Mouse (Mus musculus): ENCODE measurements around the gene Mast4. TPM values are rescaled to one million over a fixed set of nuclear protein-coding genes. Genes with fewer than 3 reads are reported as not detected.
A peak's percentile ranks its signal among the peaks of the same experiment; 100 is the strongest.

Mast4 gene
- polyA plus RNA-seq, 1 experiment, result 10.4 TPM

DNA sequence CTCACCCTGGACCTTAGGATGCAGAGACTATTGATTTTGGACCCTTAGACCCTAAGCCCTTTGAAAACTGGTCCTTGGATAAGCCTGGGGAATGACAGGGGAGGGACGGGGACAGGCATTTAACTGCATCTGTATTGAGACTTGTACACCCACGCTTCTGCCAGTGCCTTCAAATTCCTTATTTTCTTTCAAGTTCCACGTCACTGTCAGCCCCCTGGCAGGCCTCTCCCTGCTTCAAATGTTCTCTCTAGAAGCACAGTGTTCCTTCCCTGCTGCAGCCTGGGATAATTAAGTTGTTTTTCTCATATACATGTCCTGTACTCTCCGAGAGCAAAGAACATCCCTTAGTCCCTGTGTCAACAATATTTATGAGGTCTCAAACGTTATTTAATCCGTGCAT lies 585.1 kb downstream of the Mast4 start:
- Histone ChIP-seq H3K4me3 (ENCODE audit: control insufficient read depth, insufficient read depth, low read length) (no peak overlapping the region), H3K27me3 (ENCODE audit: control insufficient read depth, insufficient read depth, low read length) (no peaks in the 10 kb centered on the region), H3K4me1 (replicated peaks; ENCODE audit: control insufficient read depth, insufficient read depth, low read length) (no peaks in the 10 kb centered on the region), H3K36me3 (ENCODE audit: control insufficient read depth, insufficient read depth, low read length) (no peaks in the 10 kb centered on the region), H3K27ac (ENCODE audit: control insufficient read depth, insufficient read depth, low read length) (no peak overlapping the region)
- no peak for DNase-seq
- TF ChIP-seq POLR2A (IDR thresholded peaks at IDR 0.05; ENCODE audit: control insufficient read depth, extremely low read depth, insufficient read depth, low read length, poor library complexity) (no peak), CTCF (IDR thresholded peaks at IDR 0.05; ENCODE audit: borderline replicate concordance, control insufficient read depth, extremely low read depth, insufficient read depth, low read length, poor library complexity) (no peak)
- WGBS, result 94% methylated on average over 6 of the region's 6 CpGs

DNA sequence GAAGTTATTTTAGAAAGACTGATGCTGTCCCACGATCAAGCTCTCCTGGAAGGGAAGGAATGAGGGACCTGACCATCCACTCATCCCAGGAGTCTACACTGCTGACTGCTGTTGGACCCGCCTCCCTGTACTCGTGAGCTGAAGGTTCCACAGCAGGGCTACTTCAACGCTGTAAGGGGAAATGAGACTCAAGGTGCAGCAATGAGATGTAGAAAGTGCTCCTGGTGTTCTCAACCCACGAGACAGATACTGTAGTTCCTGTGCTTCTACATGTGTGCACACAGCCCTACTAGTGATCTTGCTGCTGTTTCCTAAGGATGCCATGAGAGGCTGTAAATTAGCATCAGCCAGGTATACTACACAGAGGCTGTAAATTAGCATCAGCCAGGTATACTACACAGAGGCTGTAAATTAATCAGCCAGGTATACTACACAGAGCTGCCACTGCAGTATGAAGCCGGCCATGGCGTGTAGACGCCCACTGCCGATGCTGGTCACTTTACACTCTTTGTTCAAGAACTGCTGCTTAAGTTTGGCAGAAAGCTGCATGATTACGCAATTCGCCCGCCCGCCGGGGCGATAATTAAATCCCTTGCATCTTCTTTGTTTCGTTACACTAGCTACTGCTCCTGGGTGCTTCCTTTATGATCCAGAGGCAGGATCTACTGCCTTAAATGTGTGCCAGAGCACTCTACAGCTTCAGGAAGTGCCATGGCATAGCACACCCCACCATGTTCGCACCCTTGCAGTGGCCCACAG lies 587.3 kb downstream of the Mast4 start:
- 83% methylated on average over 17 of the region's 17 CpGs for WGBS
- no peak for DNase-seq
- Histone ChIP-seq H3K36me3 (ENCODE audit: control insufficient read depth, insufficient read depth, low read length) (no peaks in the 10 kb centered on the region), H3K27ac (ENCODE audit: control insufficient read depth, insufficient read depth, low read length) (no peak overlapping the region), H3K4me3 (ENCODE audit: control insufficient read depth, insufficient read depth, low read length) (no peak overlapping the region), H3K27me3 (ENCODE audit: control insufficient read depth, insufficient read depth, low read length) (no peaks in the 10 kb centered on the region), H3K4me1 (replicated peaks; ENCODE audit: control insufficient read depth, insufficient read depth, low read length) (no peaks in the 10 kb centered on the region)
- TF ChIP-seq CTCF (IDR thresholded peaks at IDR 0.05; ENCODE audit: borderline replicate concordance, control insufficient read depth, extremely low read depth, insufficient read depth, low read length, poor library complexity), result no peak
- no peak for TF ChIP-seq POLR2A (IDR thresholded peaks at IDR 0.05; ENCODE audit: control insufficient read depth, extremely low read depth, insufficient read depth, low read length, poor library complexity)

DNA sequence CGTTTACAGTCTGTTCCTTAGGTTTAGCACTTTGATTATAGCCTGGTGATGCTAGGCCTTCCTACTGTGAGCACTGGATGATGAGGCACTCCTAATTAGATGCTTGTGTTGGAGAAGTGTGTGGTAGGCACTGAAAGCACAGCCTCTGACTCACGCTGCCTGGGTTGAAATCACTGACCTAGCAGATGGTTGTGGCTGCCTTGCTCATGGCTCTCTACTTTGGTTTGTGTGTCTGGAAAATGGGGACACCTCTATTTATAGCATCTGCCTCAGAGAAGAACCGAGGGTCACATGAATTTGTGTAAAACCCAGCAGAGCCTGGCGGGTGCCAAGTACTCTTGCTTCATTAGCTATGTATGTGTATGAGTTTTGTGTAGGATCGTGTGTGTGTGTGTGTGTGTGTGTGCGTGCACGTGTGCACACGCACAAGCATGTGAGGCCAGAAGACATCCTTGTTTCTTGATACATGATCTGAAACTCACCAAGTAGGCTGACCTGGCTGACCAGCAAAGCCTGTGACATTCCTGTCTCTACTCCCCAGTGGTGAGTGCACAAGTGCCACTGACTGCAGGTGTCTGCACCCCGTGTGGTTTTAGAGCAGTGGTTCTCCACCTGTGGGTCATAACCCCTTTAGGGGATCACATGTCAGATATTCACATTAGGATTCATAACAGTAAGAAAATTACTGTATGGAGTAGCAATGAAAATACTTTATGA lies 588.5 kb downstream of the Mast4 start:
- no peak for TF ChIP-seq CTCF (IDR thresholded peaks at IDR 0.05; ENCODE audit: borderline replicate concordance, control insufficient read depth, extremely low read depth, insufficient read depth, low read length, poor library complexity)
- no peak for TF ChIP-seq POLR2A (IDR thresholded peaks at IDR 0.05; ENCODE audit: control insufficient read depth, extremely low read depth, insufficient read depth, low read length, poor library complexity)
- H3K4me3 ChIP-seq (ENCODE audit: control insufficient read depth, insufficient read depth, low read length), result no peak overlapping the region
- H3K4me1 ChIP-seq (replicated peaks; ENCODE audit: control insufficient read depth, insufficient read depth, low read length), result no peaks in the 10 kb centered on the region
- 92% methylated on average over 9 of the region's 9 CpGs for WGBS
- H3K36me3 ChIP-seq (ENCODE audit: control insufficient read depth, insufficient read depth, low read length), result 0 out of 2 replicates have a peak, but pooled peaks cover 3% of the 10 kb centered on the region
- DNase-seq, result no peak
- H3K27me3 ChIP-seq (ENCODE audit: control insufficient read depth, insufficient read depth, low read length), result no peaks in the 10 kb centered on the region
- no peak overlapping the region for H3K27ac ChIP-seq (ENCODE audit: control insufficient read depth, insufficient read depth, low read length)

DNA sequence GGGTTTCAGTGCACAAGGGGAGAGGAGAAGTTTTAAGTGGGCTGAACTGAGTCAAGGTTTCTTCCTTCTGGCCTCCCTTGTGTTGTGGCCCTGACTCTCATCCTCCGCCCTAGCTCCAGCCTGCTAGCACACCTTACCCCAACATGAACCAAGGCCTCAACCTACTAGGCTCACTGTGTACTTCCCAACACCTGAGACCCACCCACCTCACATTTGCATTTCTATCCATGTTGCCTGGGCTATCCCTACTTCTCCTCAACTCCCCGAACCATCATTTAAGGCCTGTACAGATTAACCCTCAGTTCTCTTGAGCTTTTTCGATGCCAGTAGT lies 589.1 kb downstream of the Mast4 start:
- H3K27me3 ChIP-seq (ENCODE audit: control insufficient read depth, insufficient read depth, low read length), result no peaks in the 10 kb centered on the region
- TF ChIP-seq CTCF (IDR thresholded peaks at IDR 0.05; ENCODE audit: borderline replicate concordance, control insufficient read depth, extremely low read depth, insufficient read depth, low read length, poor library complexity), result no peak
- no peak for TF ChIP-seq POLR2A (IDR thresholded peaks at IDR 0.05; ENCODE audit: control insufficient read depth, extremely low read depth, insufficient read depth, low read length, poor library complexity)
- 99% methylated on average over 3 of the region's 3 CpGs for WGBS
- no peaks in the 10 kb centered on the region for H3K4me1 ChIP-seq (replicated peaks; ENCODE audit: control insufficient read depth, insufficient read depth, low read length)
- H3K36me3 ChIP-seq (ENCODE audit: control insufficient read depth, insufficient read depth, low read length), result 0 out of 2 replicates have a peak, but pooled peaks cover 3% of the 10 kb centered on the region
- no peak for DNase-seq
- no peak overlapping the region for H3K4me3 ChIP-seq (ENCODE audit: control insufficient read depth, insufficient read depth, low read length)
- no peak overlapping the region for H3K27ac ChIP-seq (ENCODE audit: control insufficient read depth, insufficient read depth, low read length)

DNA sequence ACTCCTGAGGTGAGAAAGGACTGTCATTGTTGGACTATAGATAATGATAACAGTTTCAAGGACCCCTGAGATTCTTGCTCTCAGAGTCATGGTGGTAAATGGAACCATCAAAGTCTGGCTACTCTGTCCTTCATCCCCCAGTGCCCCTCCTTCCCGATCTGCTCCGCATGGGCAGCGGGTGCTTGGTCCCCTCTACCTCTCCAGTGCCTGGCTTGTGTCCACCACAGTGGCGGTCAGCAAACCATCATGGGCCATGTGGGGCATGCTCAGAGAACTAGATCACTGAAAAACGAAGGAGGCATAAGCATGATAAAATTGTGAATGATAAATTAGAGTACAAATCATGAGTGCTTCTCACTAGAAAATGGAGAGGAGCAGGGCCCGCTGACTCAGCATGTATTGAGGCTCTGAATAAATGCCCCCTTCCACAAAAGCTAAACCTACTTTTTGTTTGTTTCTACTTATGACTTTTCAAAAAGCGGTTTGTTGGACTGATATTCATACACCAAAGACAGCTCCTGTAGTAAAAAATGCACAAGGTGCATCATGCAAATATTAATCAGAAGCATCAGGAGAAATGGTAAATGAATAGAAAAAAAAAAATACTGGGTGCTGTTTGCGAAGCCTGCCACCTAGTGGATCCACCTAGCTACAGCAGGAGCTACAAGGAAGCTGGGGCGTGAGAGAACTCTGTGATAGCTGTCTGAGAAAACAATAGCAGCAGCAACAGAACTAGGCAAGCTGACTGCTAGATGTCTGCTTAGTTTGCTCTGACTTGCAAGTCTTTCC lies 589.6 kb downstream of the Mast4 start:
- Histone ChIP-seq H3K4me1 (replicated peaks; ENCODE audit: control insufficient read depth, insufficient read depth, low read length) (no peaks in the 10 kb centered on the region), H3K36me3 (ENCODE audit: control insufficient read depth, insufficient read depth, low read length) (0 out of 2 replicates have a peak, but pooled peaks cover 3% of the 10 kb centered on the region), H3K4me3 (ENCODE audit: control insufficient read depth, insufficient read depth, low read length) (no peak overlapping the region), H3K27ac (ENCODE audit: control insufficient read depth, insufficient read depth, low read length) (no peak overlapping the region), H3K27me3 (ENCODE audit: control insufficient read depth, insufficient read depth, low read length) (no peaks in the 10 kb centered on the region)
- DNase-seq, result peak; percentile 36
- TF ChIP-seq POLR2A (IDR thresholded peaks at IDR 0.05; ENCODE audit: control insufficient read depth, extremely low read depth, insufficient read depth, low read length, poor library complexity), result no peak
- no peak for TF ChIP-seq CTCF (IDR thresholded peaks at IDR 0.05; ENCODE audit: borderline replicate concordance, control insufficient read depth, extremely low read depth, insufficient read depth, low read length, poor library complexity)
- 70% methylated on average over 9 of the region's 9 CpGs for WGBS

Measured in thymus, adult 2 months (tissue).